Mouse (Mus musculus) G1E (cell line): ENCODE results near the gene Zc2hc1c.

Source experiments
- CTCF ChIP-seq: IDR thresholded peaks from 2 replicates; pipeline ENCODE4 v1.5.1; 2012; ENCODE audit warnings: low read depth, low read length, inconsistent platforms, mixed read lengths
- GATA1 ChIP-seq: IDR thresholded peaks from 2 replicates; pipeline ENCODE4 v1.6.1; 2012; ENCODE audit warnings: borderline replicate concordance, low read length, inconsistent platforms, mixed read lengths
- GATA2 ChIP-seq: IDR thresholded peaks from 2 replicates; pipeline ENCODE4 v1.6.1; 2012; ENCODE audit warnings: low read depth, low read length, inconsistent platforms, borderline replicate concordance
- TAL1 ChIP-seq: conservative IDR thresholded peaks from 2 replicates; pipeline ENCODE4 v1.6.1; 2012; ENCODE audit warnings: low read depth, low read length, inconsistent platforms, mixed read lengths

- no peak for TF ChIP-seq GATA2
- no peak for TF ChIP-seq TAL1
- no peak for TF ChIP-seq CTCF
- TF ChIP-seq GATA1 = no peak
Observed at GRCm38 (mm10) chr12:85290633-85291032, 2.2 kb downstream of the Zc2hc1c start.
